Mouse (Mus musculus) liver, embryonic 12.5 days (tissue): ENCODE measurements around the gene Usp49. TPM values are rescaled to one million over a fixed set of nuclear protein-coding genes. Genes with fewer than 3 reads are reported as not detected.
"Not testable (repeated sequence)": the region's sequence is repeated elsewhere in the genome, so short reads cannot be mapped to it uniquely, and the experiment has no call there.

ENCODE experiments used
- ATAC-seq: fragments of 200-750 bp; cut with Nextera tagmentation; 2 replicates; pipeline ENCODE4 v1.8.0; 2017; ENCODE audit warnings: moderate number of reproducible peaks, mild to moderate bottlenecking, moderate library complexity
- H3K27ac ChIP-seq: fragments of 300-500 bp; sonication (generic); 2 replicates; pipeline ENCODE4 v1.5.1; 2016; ENCODE audit warnings: mild to moderate bottlenecking
- H3K27me3 ChIP-seq: fragments of 300-500 bp; sonication (generic); replicated peaks from 2 replicates; pipeline ENCODE4 v1.6.1; 2016; ENCODE audit warnings: mild to moderate bottlenecking, moderate library complexity
- H3K36me3 ChIP-seq: fragments of 300-500 bp; sonication (generic); 2 replicates; pipeline ENCODE4 v1.6.1; 2016; ENCODE audit warnings: mild to moderate bottlenecking, moderate library complexity
- H3K4me1 ChIP-seq: fragments of 300-500 bp; sonication (generic); 2 replicates; pipeline ENCODE4 v1.6.1; 2016
- H3K4me2 ChIP-seq: fragments of 300-500 bp; sonication (generic); 2 replicates; pipeline ENCODE4 v1.6.1; 2016; ENCODE audit warnings: mild to moderate bottlenecking, moderate library complexity
- H3K4me3 ChIP-seq: fragments of 300-500 bp; sonication (generic); 2 replicates; pipeline ENCODE4 v1.5.1; 2016; ENCODE audit warnings: mild to moderate bottlenecking, moderate library complexity
- H3K9ac ChIP-seq: fragments of 300-500 bp; sonication (generic); 2 replicates; pipeline ENCODE4 v1.6.1; 2016; ENCODE audit warnings: mild to moderate bottlenecking, moderate library complexity
- H3K9me3 ChIP-seq: fragments of 300-500 bp; sonication (generic); replicated peaks from 2 replicates; pipeline ENCODE4 v1.6.1; 2016; ENCODE audit warnings: mild to moderate bottlenecking, moderate library complexity
- WGBS: fragments of 180-500 bp; shearing (Covaris S2); methylation state at CpG from one replicate; pipeline ENCODE4 v1.1.7; 2016; ENCODE audit not compliant: insufficient replicate concordance; 5-methylcytosine and 5-hydroxymethylcytosine counted together
- polyA plus RNA-seq: library from polyadenylated mRNA; unstranded; fragments of >200 nt; fragmentation: Nextera tagmentation; extraction: Ambion mirVana; gene quantifications from 2 replicates; pipeline ENCODE4 v1.2.1, GENCODE M21; 2016

Usp49 gene
- polyA plus RNA-seq, 1 experiment from 2014 or later: 6.2 TPM

DNA sequence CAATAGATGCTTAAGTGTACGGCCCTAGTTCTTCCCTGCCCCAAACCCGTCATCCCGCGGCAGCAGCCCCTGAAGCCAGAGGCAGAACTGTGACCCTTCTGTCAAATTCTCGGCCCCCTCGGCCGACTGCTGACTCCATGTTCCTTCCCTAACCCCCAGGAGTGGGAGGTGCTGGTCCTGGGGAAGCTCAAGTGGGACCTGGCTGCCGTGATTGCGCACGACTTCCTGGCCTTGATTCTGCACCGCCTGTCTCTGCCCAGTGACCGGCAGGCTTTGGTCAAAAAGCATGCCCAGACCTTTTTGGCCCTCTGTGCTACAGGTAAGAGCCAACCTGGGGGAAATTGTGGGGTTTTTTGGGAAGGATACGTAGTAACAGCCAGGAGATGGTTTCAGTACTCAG, 33.2 kb upstream of the Usp49 start:
- Histone ChIP-seq H3K27ac (peak overlapping the region; percentile 99), H3K4me2 (peak overlapping the region; percentile 94), H3K9me3 (no peaks in the 10 kb centered on the region), H3K9ac (peak overlapping the region; percentile 99), H3K36me3 (peaks cover 74% of the 10 kb centered on the region), H3K4me3 (peak overlapping the region; percentile 96), H3K27me3 (no peaks in the 10 kb centered on the region), H3K4me1 (peaks cover 82% of the 10 kb centered on the region)
- 55% methylated on average over 13 of the region's 13 CpGs for WGBS
- no peak for ATAC-seq

DNA sequence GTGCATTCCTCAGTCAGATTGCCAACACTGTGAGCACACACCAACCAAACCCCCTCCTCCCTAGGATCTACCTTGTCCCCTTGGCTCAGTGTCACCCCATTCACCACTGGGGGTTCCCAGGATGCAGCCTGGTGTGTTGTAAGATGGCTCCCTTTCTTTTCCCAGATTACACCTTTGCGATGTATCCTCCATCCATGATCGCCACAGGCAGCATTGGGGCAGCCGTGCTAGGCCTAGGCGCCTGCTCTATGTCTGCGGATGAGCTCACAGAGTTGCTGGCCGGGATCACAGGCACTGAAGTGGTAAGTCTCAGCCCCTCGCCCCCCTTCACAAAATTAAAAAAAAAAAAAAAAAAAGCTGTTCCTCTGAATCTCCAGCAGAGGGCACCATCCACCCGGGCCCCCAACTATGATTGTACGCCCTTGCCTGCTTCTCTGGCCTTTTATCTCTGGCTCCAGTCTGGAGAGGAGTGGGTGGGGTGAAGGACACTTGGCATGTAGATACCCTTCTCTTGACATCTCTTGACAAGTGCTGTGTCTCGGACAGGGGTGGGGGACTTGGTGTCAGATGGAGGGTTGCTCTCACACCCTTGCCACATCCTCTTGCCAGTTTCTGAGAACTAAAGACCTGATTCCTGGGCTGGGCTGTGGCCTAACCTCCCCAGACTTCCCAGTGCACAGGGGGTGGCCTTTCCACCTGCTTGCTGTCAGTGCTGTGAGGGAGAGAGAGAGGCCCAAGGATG, 32.5 kb upstream of the Usp49 start:
- Histone ChIP-seq H3K27ac (peak overlapping the region; percentile 99), H3K4me2 (peak overlapping the region; percentile 94), H3K4me1 (peaks cover 78% of the 10 kb centered on the region), H3K27me3 (no peaks in the 10 kb centered on the region), H3K36me3 (peaks cover 81% of the 10 kb centered on the region), H3K9me3 (no peaks in the 10 kb centered on the region), H3K4me3 (peak overlapping the region; percentile 96), H3K9ac (peak overlapping the region; percentile 99)
- peak; percentile 76 for ATAC-seq
- 16% methylated on average over 10 of the region's 10 CpGs for WGBS

DNA sequence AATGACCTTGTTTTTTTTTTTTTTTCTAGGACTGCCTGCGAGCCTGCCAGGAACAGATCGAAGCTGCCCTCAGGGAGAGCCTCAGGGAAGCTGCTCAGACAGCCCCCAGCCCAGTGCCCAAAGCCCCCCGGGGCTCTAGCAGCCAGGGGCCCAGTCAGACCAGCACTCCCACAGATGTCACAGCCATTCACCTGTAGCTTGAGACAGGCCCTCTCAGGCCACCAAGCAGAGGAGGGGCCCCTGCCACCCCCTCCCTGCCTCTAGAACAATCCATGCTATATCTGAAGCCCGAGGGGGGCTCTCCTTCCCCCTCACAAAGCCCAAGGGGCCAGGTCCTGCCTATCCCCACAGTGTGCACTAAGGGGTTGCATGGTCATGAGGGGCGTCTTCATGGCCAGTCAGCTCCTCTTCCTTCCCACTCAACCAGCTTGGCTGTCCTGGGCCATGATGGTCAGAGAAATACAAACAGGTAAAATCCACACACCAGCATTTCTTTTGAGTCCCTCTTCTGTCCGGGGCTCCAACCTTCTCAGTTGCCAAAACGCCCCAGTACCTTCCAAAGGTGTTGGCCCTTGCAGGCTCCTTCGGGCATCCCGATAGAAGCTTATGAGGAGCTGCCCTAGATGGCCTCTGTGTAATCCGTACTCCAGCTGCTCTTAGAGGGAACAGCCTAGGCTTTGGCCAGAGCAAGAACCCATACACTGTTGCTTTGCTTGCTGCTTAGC, 31.7 kb upstream of the Usp49 start:
- Histone ChIP-seq H3K27ac (peak overlapping the region; percentile 99), H3K9ac (peak overlapping the region; percentile 74), H3K4me3 (peak overlapping the region; percentile 96), H3K4me1 (peaks cover 77% of the 10 kb centered on the region), H3K36me3 (peaks cover 87% of the 10 kb centered on the region), H3K4me2 (peak overlapping the region; percentile 94)
- not testable (repeated sequence) for H3K9me3 ChIP-seq, H3K27me3 ChIP-seq, ATAC-seq
- WGBS: 62% methylated on average over 10 of the region's 10 CpGs

DNA sequence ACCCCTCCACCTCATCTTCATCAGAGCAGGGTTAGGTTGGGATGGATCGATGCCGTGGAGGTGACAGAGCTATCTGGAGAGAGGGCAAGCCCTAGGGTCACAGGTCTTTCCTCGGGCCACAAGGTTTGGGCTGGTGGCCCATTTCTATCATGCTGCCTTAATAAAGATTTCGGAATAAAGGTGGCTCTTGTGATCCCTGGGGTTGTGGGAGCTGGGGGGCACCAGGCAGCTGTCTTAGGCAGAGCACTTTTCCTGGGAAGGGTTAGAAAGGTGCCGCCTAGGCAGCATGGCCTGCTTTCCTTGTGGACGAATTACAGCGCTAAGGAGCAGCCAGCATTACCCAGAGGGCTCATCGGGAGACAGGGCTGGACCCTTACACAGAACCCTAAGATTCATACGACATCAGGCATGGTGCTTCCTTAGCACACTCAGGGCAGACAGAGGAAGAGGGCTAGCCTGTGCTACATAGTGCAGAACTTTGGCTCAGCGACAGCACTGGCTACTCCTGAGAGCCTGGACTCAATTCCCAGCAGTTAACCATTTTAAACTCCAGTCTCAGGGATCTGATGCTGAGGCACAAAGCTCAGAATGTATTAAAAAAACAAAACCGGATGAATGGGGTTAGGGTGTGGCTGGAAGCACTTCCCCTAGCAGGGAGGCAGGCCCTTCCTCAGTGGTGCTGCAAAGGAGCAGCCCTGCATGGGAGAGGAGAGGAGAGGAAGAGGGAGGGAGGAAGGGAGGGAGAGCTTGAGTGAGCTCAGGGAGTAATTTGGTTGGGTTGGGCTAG, 30.8 kb upstream of the Usp49 start:
- Histone ChIP-seq H3K4me2 (peak overlapping the region; percentile 94; the same call in 1 of the 2 replicates), H3K4me1 (peaks cover 77% of the 10 kb centered on the region), H3K4me3 (no peak overlapping the region), H3K9me3 (no peaks in the 10 kb centered on the region), H3K36me3 (peaks cover 96% of the 10 kb centered on the region), H3K27ac (peak overlapping the region; percentile 99), H3K9ac (peak overlapping the region; percentile 74), H3K27me3 (no peaks in the 10 kb centered on the region)
- WGBS: 57% methylated on average over 11 of the region's 11 CpGs
- no peak for ATAC-seq

DNA sequence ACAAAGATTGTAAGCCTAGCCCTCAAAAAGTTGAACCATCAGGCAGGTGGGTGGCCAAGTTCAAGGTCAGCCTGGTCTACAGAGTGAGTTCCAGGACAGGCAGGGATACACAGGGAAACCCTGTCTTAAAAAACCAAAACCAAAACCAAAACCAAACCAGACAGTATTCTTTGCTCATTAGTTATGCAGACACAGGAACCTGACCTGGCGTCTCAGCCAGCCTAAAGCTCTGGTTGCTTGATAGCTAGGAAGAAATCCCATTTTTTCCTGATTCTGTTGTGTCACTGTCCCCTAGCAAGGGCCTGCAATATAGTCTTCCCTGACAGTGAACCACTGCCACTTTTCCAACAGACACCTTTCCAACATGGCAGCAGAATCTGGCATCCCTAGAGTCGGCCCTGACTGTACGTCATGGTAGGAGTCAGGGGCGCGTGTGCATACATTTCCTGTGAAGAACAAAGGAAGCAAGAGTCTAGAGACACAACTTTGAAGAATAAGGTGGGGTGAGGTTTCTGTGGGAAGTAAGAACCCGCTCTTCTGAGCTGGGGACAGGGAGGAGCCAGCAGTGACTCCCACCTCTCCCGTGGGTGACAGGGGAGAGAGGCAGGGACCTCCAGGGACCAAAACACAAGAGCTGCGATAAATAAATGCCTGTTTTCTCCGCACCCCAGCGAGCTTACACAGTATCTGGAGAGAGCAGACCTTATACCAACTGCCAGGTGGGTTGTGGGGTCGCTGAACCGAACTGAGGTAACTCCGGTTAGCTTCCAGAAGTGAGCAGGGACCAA, 29.7 kb upstream of the Usp49 start:
- Histone ChIP-seq H3K4me3 (no peak overlapping the region), H3K27ac (peak overlapping the region; percentile 99), H3K4me1 (peaks cover 67% of the 10 kb centered on the region), H3K27me3 (no peaks in the 10 kb centered on the region), H3K36me3 (peaks cover 98% of the 10 kb centered on the region), H3K9me3 (no peaks in the 10 kb centered on the region), H3K4me2 (no peak overlapping the region), H3K9ac (no peak overlapping the region)
- ATAC-seq: no peak
- WGBS: 79% methylated on average over 13 of the region's 13 CpGs

DNA sequence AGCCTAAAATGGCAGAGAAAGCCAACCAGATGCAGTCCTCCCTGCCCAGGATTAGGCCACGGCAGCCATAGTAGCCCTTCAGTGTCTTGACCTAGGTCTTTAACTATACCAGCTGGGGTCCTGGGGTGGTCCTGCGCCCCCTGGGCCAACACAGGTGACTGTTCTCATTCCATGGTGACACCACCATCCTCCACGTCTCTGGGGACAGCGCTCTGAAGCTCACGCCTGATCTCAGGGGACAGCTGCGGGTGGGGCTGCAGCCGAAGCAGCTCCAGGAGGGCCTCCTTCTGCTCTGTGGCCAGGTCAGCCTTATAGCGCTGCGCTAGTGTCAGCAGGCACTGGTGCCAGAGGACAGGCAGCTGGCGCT, 29.1 kb upstream of the Usp49 start:
- 0 out of 2 replicates have a peak overlapping the region, but pooled peaks have one; percentile 8 for H3K9ac ChIP-seq
- H3K4me3 ChIP-seq: no peak overlapping the region
- H3K27me3 ChIP-seq: no peaks in the 10 kb centered on the region
- H3K27ac ChIP-seq: peak overlapping the region; percentile 99
- H3K9me3 ChIP-seq: no peaks in the 10 kb centered on the region
- no peak for ATAC-seq
- 86% methylated on average over 10 of the region's 10 CpGs for WGBS
- peaks cover 62% of the 10 kb centered on the region for H3K4me1 ChIP-seq
- H3K4me2 ChIP-seq: no peak overlapping the region
- peaks cover 99% of the 10 kb centered on the region for H3K36me3 ChIP-seq

DNA sequence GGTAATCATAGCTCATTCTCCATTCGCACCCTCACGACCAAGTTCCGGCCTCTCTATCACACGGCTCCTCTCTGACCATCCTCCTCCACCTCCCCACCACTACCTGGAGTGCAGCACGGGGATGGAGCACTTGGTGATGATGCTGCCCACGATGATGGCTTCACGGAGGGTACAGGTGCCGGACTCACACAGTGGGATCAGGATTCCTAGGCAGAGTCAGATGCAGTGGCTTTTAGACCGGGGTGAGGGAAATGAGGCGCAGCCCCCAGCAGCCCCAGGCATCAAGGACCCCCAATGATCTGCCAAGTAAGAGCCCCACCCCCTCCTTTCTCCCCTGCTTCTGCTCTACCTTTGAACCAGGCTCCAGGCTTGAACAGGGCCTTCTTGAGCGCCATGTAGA, 28.2 kb upstream of the Usp49 start:
- H3K4me1 ChIP-seq: peaks cover 61% of the 10 kb centered on the region
- no peak overlapping the region for H3K4me3 ChIP-seq
- H3K9me3 ChIP-seq: no peaks in the 10 kb centered on the region
- no peak overlapping the region for H3K9ac ChIP-seq
- H3K36me3 ChIP-seq: peaks cover 99% of the 10 kb centered on the region
- peak overlapping the region; percentile 99 for H3K27ac ChIP-seq
- 88% methylated on average over 11 of the region's 11 CpGs for WGBS
- no peak overlapping the region for H3K4me2 ChIP-seq
- no peaks in the 10 kb centered on the region for H3K27me3 ChIP-seq
- no peak for ATAC-seq

DNA sequence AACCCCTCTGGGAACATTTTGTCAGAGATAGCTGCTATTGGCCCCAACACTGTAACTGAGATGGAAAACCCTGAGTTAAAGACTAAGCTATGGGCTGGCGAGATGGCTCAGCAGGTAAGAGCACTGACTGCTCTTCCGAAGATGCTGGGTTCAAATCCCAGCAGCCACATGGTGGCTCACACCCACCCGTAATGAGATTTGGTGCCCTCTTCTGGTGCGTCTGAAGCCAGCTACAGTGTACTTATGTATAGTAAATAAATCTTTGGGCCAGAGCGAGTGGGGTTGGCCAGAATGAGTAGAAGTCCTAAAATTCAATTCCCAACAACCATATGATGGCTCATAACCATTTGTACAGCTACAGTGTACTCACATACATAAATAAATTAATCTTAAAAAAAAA, 24.3 kb upstream of the Usp49 start:
- Histone ChIP-seq H3K27ac (no peak overlapping the region), H3K4me2 (no peak overlapping the region), H3K27me3 (no peaks in the 10 kb centered on the region), H3K4me1 (peaks cover 50% of the 10 kb centered on the region), H3K4me3 (no peak overlapping the region), H3K9me3 (no peaks in the 10 kb centered on the region), H3K9ac (no peak overlapping the region), H3K36me3 (peaks cover 82% of the 10 kb centered on the region)
- WGBS: 69% methylated on average over 5 of the region's 5 CpGs
- ATAC-seq: no peak

DNA sequence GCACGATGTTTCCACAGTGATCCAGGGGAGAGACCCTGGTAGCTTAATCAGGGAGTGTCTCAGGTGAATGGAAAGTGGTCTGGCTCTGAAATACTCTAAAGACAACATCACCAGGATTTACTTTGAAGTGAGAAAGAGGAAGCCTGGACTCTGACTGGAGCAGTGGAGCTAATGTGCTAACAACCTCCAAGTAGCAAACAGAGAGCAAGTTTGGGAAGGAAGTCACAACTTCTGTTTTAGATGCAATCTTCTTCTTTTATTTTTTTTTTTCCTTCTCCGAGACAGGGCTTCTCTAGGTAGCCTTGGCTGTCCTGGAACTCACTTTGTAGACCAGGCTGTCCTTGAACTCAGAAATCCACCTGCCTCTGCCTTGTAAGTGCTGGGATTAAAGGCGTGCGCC, 21.3 kb upstream of the Usp49 start:
- peaks cover 69% of the 10 kb centered on the region for H3K36me3 ChIP-seq
- H3K9ac ChIP-seq: peak overlapping the region; percentile 87; the same call in 1 of the 2 replicates
- H3K27me3 ChIP-seq: no peaks in the 10 kb centered on the region
- WGBS: 69% methylated on average over 4 of the region's 4 CpGs
- peaks cover 58% of the 10 kb centered on the region for H3K4me1 ChIP-seq
- peak overlapping the region; percentile 90 for H3K4me2 ChIP-seq
- no peaks in the 10 kb centered on the region for H3K9me3 ChIP-seq
- H3K4me3 ChIP-seq: peak overlapping the region; percentile 91; the same call in 1 of the 2 replicates
- H3K27ac ChIP-seq: peak overlapping the region; percentile 91
- ATAC-seq: no peak

DNA sequence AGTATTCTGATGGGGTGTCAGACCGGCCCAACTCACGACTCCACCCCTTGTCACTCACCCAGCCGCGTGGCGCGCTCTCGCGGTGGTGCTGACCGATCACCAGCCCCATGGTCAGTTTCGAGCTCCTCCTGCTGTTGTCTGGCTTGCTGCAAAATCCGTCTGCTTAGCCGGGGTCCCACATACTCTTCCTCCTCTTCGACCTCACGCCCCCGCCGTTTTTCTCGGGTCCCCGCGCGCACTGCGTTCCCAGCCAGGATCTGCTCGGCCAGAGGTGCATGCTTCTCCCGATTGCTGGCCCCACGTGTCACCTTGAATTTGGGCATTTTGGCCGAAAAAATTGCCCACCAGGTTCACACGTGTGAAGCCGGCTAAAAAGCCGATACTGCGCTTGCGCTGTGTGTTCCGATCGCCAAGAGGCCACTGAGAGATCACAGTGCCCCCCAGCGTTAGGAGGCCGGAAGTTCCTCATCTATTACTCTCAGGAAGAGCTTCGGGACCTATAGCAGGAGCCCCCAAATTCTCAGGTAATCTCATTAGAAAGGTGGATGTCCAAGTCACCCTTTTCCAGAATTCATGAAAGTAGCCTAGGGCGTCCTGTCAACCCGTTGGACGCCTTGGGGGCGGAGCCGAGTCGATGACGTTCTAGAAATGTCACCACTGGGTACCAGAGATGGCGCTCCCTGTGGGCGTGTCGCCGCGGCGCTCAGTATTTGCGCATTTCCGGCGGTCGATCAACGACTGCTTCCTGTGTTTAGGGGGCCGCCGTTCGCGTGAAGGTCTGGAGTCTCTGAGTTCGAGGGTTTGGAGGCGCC, 19.4 kb upstream of the Usp49 start, which contains the start of the genes Bysl, Med20 and Gm20517:
Gene Bysl (minus strand): TSS at position 644 of the 812 bp plus-strand sequence.
Gene Med20 (plus strand): TSS at position 734 of the 812 bp plus-strand sequence.
Gene Gm20517 (plus strand): TSS at position 741 of the 812 bp plus-strand sequence.
- WGBS: under 1% methylated on average over 59 of the region's 59 CpGs
- Histone ChIP-seq H3K27me3 (no peaks in the 10 kb centered on the region), H3K4me2 (peak within 1 kb of the TSS; percentile 90), H3K4me3 (peak within 1 kb of the TSS; percentile 91), H3K27ac (peak within 1 kb of the TSS; percentile 91), H3K9me3 (no peaks in the 10 kb centered on the region), H3K36me3 (peaks cover 69% of the 10 kb centered on the region), H3K4me1 (peaks cover 77% of the 10 kb centered on the region), H3K9ac (peak within 1 kb of the TSS; percentile 87)
- peak; percentile 85 for ATAC-seq
